Mouse (Mus musculus) erythroblast, adult 5-6 weeks (primary cell): ENCODE results near the gene Grm2. TPM values are rescaled to one million over a fixed set of nuclear protein-coding genes. Genes with fewer than 3 reads are reported as not detected.

Source experiments
- total RNA-seq, 2 experiments: library from RNA; stranded (forward) in 1 of 2; stranded (reverse) in 1 of 2; fragments of 150-400 nt in 1 of 2; fragments of 200-764, 138-1000 nt in 1 of 2; gene quantifications; 2 replicates each; pipeline versions ENCODE4 v1.2.3 to v1.2.4; 2015 to 2017; ENCODE audit warnings: low replicate concordance in 2 of 2

The Grm2 gene
- total RNA-seq, 2 experiments from 2014 or later, result not detected

Other genes with a start within 250 kb of the Grm2 start
- 553 and 845 TPM in 2 replicates for gene Rpl29, start 226.6 kb downstream of the Grm2 start, total RNA-seq (2015; ENCODE audit: low replicate concordance)
- 192 and 282 TPM in 2 replicates for gene Rpl29, start 226.6 kb downstream of the Grm2 start, total RNA-seq (2017; ENCODE audit: low replicate concordance)
- 0.77 and 4.2 TPM in 2 replicates for gene Acy1, start 217.8 kb downstream of the Grm2 start, total RNA-seq (2015; ENCODE audit: low replicate concordance)
- gene Acy1, start 217.8 kb downstream of the Grm2 start, total RNA-seq (2017; ENCODE audit: low replicate concordance), result 4.5 and 7.4 TPM in 2 replicates
- 2.5 TPM in 1 of 2 replicates, not detected in the other for gene Abhd14b, start 208.6 kb downstream of the Grm2 start, total RNA-seq (2015; ENCODE audit: low replicate concordance)
- 0.26 TPM in 1 of 2 replicates, not detected in the other for gene Abhd14b, start 208.6 kb downstream of the Grm2 start, total RNA-seq (2017; ENCODE audit: low replicate concordance)
- 0.77 and 7.3 TPM in 2 replicates for gene Abhd14a, start 208.4 kb downstream of the Grm2 start, total RNA-seq (2015; ENCODE audit: low replicate concordance)
- gene Abhd14a, start 208.4 kb downstream of the Grm2 start, total RNA-seq (2017; ENCODE audit: low replicate concordance), result 0.84 and 3.2 TPM in 2 replicates
- gene Pcbp4, start 202.8 kb downstream of the Grm2 start, total RNA-seq (2015; ENCODE audit: low replicate concordance), result not detected in 2 replicates
- not detected in 2 replicates for gene Pcbp4, start 202.8 kb downstream of the Grm2 start, total RNA-seq (2017; ENCODE audit: low replicate concordance)
- gene Gpr62, start 190.1 kb downstream of the Grm2 start, total RNA-seq (2015; ENCODE audit: low replicate concordance), result not detected in 2 replicates
- not detected in 2 replicates for gene Gpr62, start 190.1 kb downstream of the Grm2 start, total RNA-seq (2017; ENCODE audit: low replicate concordance)
- gene Rrp9, start 180.1 kb downstream of the Grm2 start, total RNA-seq (2015; ENCODE audit: low replicate concordance), result 3.5 and 4.6 TPM in 2 replicates
- 5.7 and 6.4 TPM in 2 replicates for gene Rrp9, start 180.1 kb downstream of the Grm2 start, total RNA-seq (2017; ENCODE audit: low replicate concordance)
- gene Parp3, start 179.1 kb downstream of the Grm2 start, total RNA-seq (2015; ENCODE audit: low replicate concordance), result 1.7 and 7.3 TPM in 2 replicates
- gene Parp3, start 179.1 kb downstream of the Grm2 start, total RNA-seq (2017; ENCODE audit: low replicate concordance), result 1.4 and 7.4 TPM in 2 replicates
- gene Iqcf1, start 156.1 kb downstream of the Grm2 start, total RNA-seq (2015; ENCODE audit: low replicate concordance), result not detected in 2 replicates
- not detected in 2 replicates for gene Iqcf1, start 156.1 kb downstream of the Grm2 start, total RNA-seq (2017; ENCODE audit: low replicate concordance)
- not detected in 2 replicates for gene Iqcf5, start 141.5 kb downstream of the Grm2 start, total RNA-seq (2015; ENCODE audit: low replicate concordance)
- gene Iqcf5, start 141.5 kb downstream of the Grm2 start, total RNA-seq (2017; ENCODE audit: low replicate concordance), result not detected in 2 replicates
- gene Iqcf3, start 94.5 kb downstream of the Grm2 start, total RNA-seq (2015; ENCODE audit: low replicate concordance), result not detected in 2 replicates
- gene Iqcf3, start 94.5 kb downstream of the Grm2 start, total RNA-seq (2017; ENCODE audit: low replicate concordance), result not detected in 2 replicates
- gene Iqcf4, start 85.1 kb downstream of the Grm2 start, total RNA-seq (2015; ENCODE audit: low replicate concordance), result not detected in 2 replicates
- not detected in 2 replicates for gene Iqcf4, start 85.1 kb downstream of the Grm2 start, total RNA-seq (2017; ENCODE audit: low replicate concordance)
- gene Iqcf6, start 29.5 kb downstream of the Grm2 start, total RNA-seq (2015; ENCODE audit: low replicate concordance), result not detected in 2 replicates
- gene Iqcf6, start 29.5 kb downstream of the Grm2 start, total RNA-seq (2017; ENCODE audit: low replicate concordance), result not detected in 2 replicates
- gene Tex264, start 29.8 kb upstream of the Grm2 start, total RNA-seq (2015; ENCODE audit: low replicate concordance), result 1.9 and 9.0 TPM in 2 replicates
- gene Tex264, start 29.8 kb upstream of the Grm2 start, total RNA-seq (2017; ENCODE audit: low replicate concordance), result 8.8 and 10.9 TPM in 2 replicates
- gene Rad54l2, start 133.1 kb upstream of the Grm2 start, total RNA-seq (2015; ENCODE audit: low replicate concordance), result 2.1 and 4.4 TPM in 2 replicates
- 2.9 and 3.2 TPM in 2 replicates for gene Rad54l2, start 133.1 kb upstream of the Grm2 start, total RNA-seq (2017; ENCODE audit: low replicate concordance)
- gene Dcaf1, start 165.8 kb upstream of the Grm2 start, total RNA-seq (2015; ENCODE audit: low replicate concordance), result 4.8 and 27.9 TPM in 2 replicates
- 16.5 and 19.1 TPM in 2 replicates for gene Dcaf1, start 165.8 kb upstream of the Grm2 start, total RNA-seq (2017; ENCODE audit: low replicate concordance)
- gene Rbm15b, start 231.3 kb upstream of the Grm2 start, total RNA-seq (2015; ENCODE audit: low replicate concordance), result 4.2 and 6.9 TPM in 2 replicates
- 8.6 and 10.2 TPM in 2 replicates for gene Rbm15b, start 231.3 kb upstream of the Grm2 start, total RNA-seq (2017; ENCODE audit: low replicate concordance)
- 112 and 129 TPM in 2 replicates for gene Manf, start 235.9 kb upstream of the Grm2 start, total RNA-seq (2015; ENCODE audit: low replicate concordance)
- 49.9 and 77.7 TPM in 2 replicates for gene Manf, start 235.9 kb upstream of the Grm2 start, total RNA-seq (2017; ENCODE audit: low replicate concordance)